ENCODE assay signal across 8 mouse cellular contexts in the genomic region with DNA sequence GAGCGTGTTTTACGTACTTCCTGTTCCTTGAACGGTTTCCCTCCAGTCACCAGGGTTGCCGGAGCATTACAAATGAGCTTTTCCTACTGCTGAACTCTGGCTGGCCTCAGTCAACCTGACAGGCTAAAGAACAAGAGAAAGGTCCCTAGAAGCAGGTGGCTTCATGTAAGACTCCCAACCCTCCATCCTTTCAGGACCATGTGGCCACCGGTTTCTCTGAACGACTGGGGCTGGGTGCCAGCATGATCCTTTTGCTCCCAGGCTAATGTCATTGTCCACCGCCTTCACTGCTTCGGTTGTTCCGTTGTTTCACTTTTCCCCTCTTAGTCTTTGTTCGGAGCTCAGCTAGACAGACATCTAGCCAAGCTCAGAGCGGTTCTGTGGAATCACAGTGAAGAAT.
DNase-seq lines count a peak whose midpoint lies in the region; ATAC-seq and TF ChIP-seq lines count a peak whose summit lies in the region.
"Had no signal": no experiment of that assay in that cellular context is flagged by ENCODE, and none has a peak within 500 bp of the region (broad histone marks: within the 10 kb centered on the region; RNA-seq: fewer than 3 reads in every experiment).

No protein-coding gene starts in this region.

- ATAC-seq in hindbrain, embryonic 15.5 days (ENCODE audit: low FRiP score, low read depth) = peak; percentile 54
- peak; percentile 40 for ATAC-seq in lung, postnatal 0 days
- ATAC-seq: Patski had no signal

- peak; percentile 34; the same call in 1 of the 2 replicates for TF ChIP-seq EP300 in lung, postnatal 0 days (IDR thresholded peaks at IDR 0.05)

- DNase-seq in adrenal gland, postnatal 10 days = peak; percentile 19
- DNase-seq in embryo, embryonic 10 days (ENCODE audit: low spot score) = peak; percentile 28
- no peak for DNase-seq in lung, postnatal 0 days (ENCODE audit: low spot score)
- DNase-seq in spleen, postnatal 14 days (ENCODE audit: low spot score in 2 of 2) = no peak
- DNase-seq in layer of hippocampus, adult 2 months (ENCODE audit: low spot score in 2 of 2) = no peak
- no peak for DNase-seq in cerebellum, postnatal 36 days

- no peaks in the 10 kb centered on the region for H3K9me3 ChIP-seq in hindbrain, embryonic 15.5 days
- H3K9me3 ChIP-seq in lung, postnatal 0 days (ENCODE audit: low read length) = no peaks in the 10 kb centered on the region

- WGBS in hindbrain, embryonic 15.5 days = 22% methylated on average over 11 of the region's 11 CpGs
- WGBS in lung, postnatal 0 days = 55% methylated on average over 11 of the region's 11 CpGs

- H3K4me2 ChIP-seq in hindbrain, embryonic 15.5 days = peak overlapping the region; percentile 31
- peak overlapping the region; percentile 19; the same call in 1 of the 2 replicates for H3K4me2 ChIP-seq in lung, postnatal 0 days (replicated peaks; ENCODE audit: low read depth, low read length)

- no peak overlapping the region for H3K9ac ChIP-seq in hindbrain, embryonic 15.5 days
- H3K9ac ChIP-seq in lung, postnatal 0 days (replicated peaks; ENCODE audit: low read depth) = no peak overlapping the region

- no peaks in the 10 kb centered on the region for H3K4me1 ChIP-seq in hindbrain, embryonic 15.5 days (replicated peaks)
- no peaks in the 10 kb centered on the region for H3K4me1 ChIP-seq in lung, postnatal 0 days (ENCODE audit: insufficient read depth, low read depth, low read length)

- no peak for TF ChIP-seq CTCF in lung, postnatal 0 days (IDR thresholded peaks at IDR 0.05)
- no peak for TF ChIP-seq CTCF in layer of hippocampus, adult 2 months (conservative IDR thresholded peaks at IDR 0.05)

- H3K27ac ChIP-seq in hindbrain, embryonic 15.5 days (replicated peaks) = no peak overlapping the region
- no peak overlapping the region for H3K27ac ChIP-seq in lung, postnatal 0 days (ENCODE audit: low read length)
- no peak overlapping the region for H3K27ac ChIP-seq in layer of hippocampus, adult 2 months

- no peak overlapping the region for H3K4me3 ChIP-seq in hindbrain, embryonic 15.5 days
- H3K4me3 ChIP-seq in lung, postnatal 0 days (ENCODE audit: low read depth, low read length) = no peak overlapping the region
- no peak overlapping the region for H3K4me3 ChIP-seq in layer of hippocampus, adult 2 months

- H3K27me3 ChIP-seq in hindbrain, embryonic 15.5 days = no peaks in the 10 kb centered on the region
- no peaks in the 10 kb centered on the region for H3K27me3 ChIP-seq in lung, postnatal 0 days (replicated peaks; ENCODE audit: insufficient read depth, low read length)
- H3K27me3 ChIP-seq: Patski had no signal

- no peaks in the 10 kb centered on the region for H3K36me3 ChIP-seq in hindbrain, embryonic 15.5 days
- no peaks in the 10 kb centered on the region for H3K36me3 ChIP-seq in lung, postnatal 0 days (ENCODE audit: insufficient read depth, low read length)

Comparison
In these comparisons a context has a peak if more than half of its experiments do, and no peak if none do; other contexts are left out.
1. DNase-seq: peak in adrenal gland, postnatal 10 days (single experiment) and embryo, embryonic 10 days (single experiment); none in lung, postnatal 0 days (single experiment), spleen, postnatal 14 days (0 of 2), layer of hippocampus, adult 2 months (0 of 2) and cerebellum, postnatal 36 days (0 of 2).